Mouse (Mus musculus): ENCODE data around the gene Cyp4x1. TPM values are rescaled to one million over a fixed set of nuclear protein-coding genes. Genes with fewer than 3 reads are reported as not detected.

The Cyp4x1 gene
- total RNA-seq, 2 experiments from 2014 or later = not detected

GRCm38 (mm10) chr4:115056921-115057673, 77.0 kb downstream of the Cyp4x1 start:
- peak; percentile 58 to 66 for DNase-seq

GRCm38 (mm10) chr4:115056371-115056920, 77.6 kb downstream of the Cyp4x1 start, which contains the start of gene Tal1:
TSS of gene Tal1 (plus strand) at chr4:115056426.
- peak in 1 of 2 experiments; percentile 33 for DNase-seq

Other genes starting within 250 kb of the Cyp4x1 start
- gene Foxd2, start 225.4 kb downstream of the Cyp4x1 start, total RNA-seq (2021) = 1 to 10 TPM; 1.4 to 1.7 TPM
- gene Foxe3, start 208.3 kb downstream of the Cyp4x1 start, total RNA-seq (2021) = not detected
- 100 to 1,000 TPM; 126 to 128 TPM for gene Cmpk1, start 147.0 kb downstream of the Cyp4x1 start, total RNA-seq (2021)
- under 1 TPM; 0.56 to 0.79 TPM for gene Stil, start 134.1 kb downstream of the Cyp4x1 start, total RNA-seq (2021)
- 1 to 10 TPM; 2.1 to 2.4 TPM for gene Tal1, start 77.9 kb downstream of the Cyp4x1 start, total RNA-seq (2021)
- gene Pdzk1ip1, start 45.6 kb downstream of the Cyp4x1 start, total RNA-seq (2021) = not detected
- not detected for gene Cyp4a29, start 107.8 kb upstream of the Cyp4x1 start, total RNA-seq (2021)
- gene Cyp4a12a, start 164.8 kb upstream of the Cyp4x1 start, total RNA-seq (2021) = under 1 TPM in 1 of 2 experiments, not detected in 1; 0.23 TPM